Mouse (Mus musculus): ENCODE measurements around the gene Msh5. TPM values are rescaled to one million over a fixed set of nuclear protein-coding genes. Genes with fewer than 3 reads are reported as not detected.
"Not testable (repeated sequence)": the region's sequence is repeated elsewhere in the genome, so short reads cannot be mapped to it uniquely, and the experiment has no call there.

The Msh5 gene
- polyA plus RNA-seq, 1 experiment from 2014 or later, result 1.4 TPM

- no peak overlapping the region for H3K9ac ChIP-seq (ENCODE audit: low read depth, low read length)
- no peaks in the 10 kb centered on the region for H3K27me3 ChIP-seq (replicated peaks; ENCODE audit: control insufficient read depth, insufficient read depth, low read length)
- H3K36me3 ChIP-seq (ENCODE audit: control insufficient read depth, insufficient read depth), result peaks cover 65% of the 10 kb centered on the region
- ATAC-seq, result no peak
- 92% methylated on average over 7 of the region's 7 CpGs for WGBS
- no peak overlapping the region for H3K27ac ChIP-seq (ENCODE audit: low read depth, low read length)
- H3K4me2 ChIP-seq (replicated peaks; ENCODE audit: low read depth), result no peak overlapping the region
- H3K4me3 ChIP-seq (ENCODE audit: low read depth, low read length), result no peak overlapping the region
- peak; percentile 33 for TF ChIP-seq CTCF (IDR thresholded peaks at IDR 0.05; ENCODE audit: low read depth)
- no peaks in the 10 kb centered on the region for H3K4me1 ChIP-seq (replicated peaks; ENCODE audit: control insufficient read depth, insufficient read depth, low read length)
- no peaks in the 10 kb centered on the region for H3K9me3 ChIP-seq (ENCODE audit: control insufficient read depth)
Observed at GRCm38 (mm10) chr17:35007387-35007991, 39.1 kb downstream of the Msh5 start.

GRCm38 (mm10) chr17:35005902-35006301, 40.6 kb downstream of the Msh5 start:
- not testable (repeated sequence) for H3K4me3 ChIP-seq (ENCODE audit: low read depth, low read length); H3K9ac ChIP-seq (ENCODE audit: low read depth, low read length); H3K9me3 ChIP-seq (ENCODE audit: control insufficient read depth); H3K27ac ChIP-seq (ENCODE audit: low read depth, low read length); ATAC-seq; H3K4me1 ChIP-seq (replicated peaks; ENCODE audit: control insufficient read depth, insufficient read depth, low read length); H3K27me3 ChIP-seq (replicated peaks; ENCODE audit: control insufficient read depth, insufficient read depth, low read length)
- Histone ChIP-seq H3K36me3 (ENCODE audit: control insufficient read depth, insufficient read depth) (peaks cover 49% of the 10 kb centered on the region), H3K4me2 (replicated peaks; ENCODE audit: low read depth) (peak overlapping the region; percentile 48)
- WGBS, result 82% methylated on average over 4 of the region's 5 CpGs

GRCm38 (mm10) chr17:35005158-35005557, 41.4 kb downstream of the Msh5 start:
- Histone ChIP-seq H3K4me1 (replicated peaks; ENCODE audit: control insufficient read depth, insufficient read depth, low read length) (no peaks in the 10 kb centered on the region), H3K4me3 (ENCODE audit: low read depth, low read length) (0 out of 2 replicates have a peak overlapping the region, but pooled peaks have one; percentile 3), H3K36me3 (ENCODE audit: control insufficient read depth, insufficient read depth) (peaks cover 42% of the 10 kb centered on the region), H3K9ac (ENCODE audit: low read depth, low read length) (no peak overlapping the region; the same call in 1 of the 2 replicates), H3K27me3 (replicated peaks; ENCODE audit: control insufficient read depth, insufficient read depth, low read length) (no peaks in the 10 kb centered on the region), H3K27ac (ENCODE audit: low read depth, low read length) (peak overlapping the region; percentile 80), H3K4me2 (replicated peaks; ENCODE audit: low read depth) (peak overlapping the region; percentile 48), H3K9me3 (ENCODE audit: control insufficient read depth) (no peaks in the 10 kb centered on the region)
- ATAC-seq, result no peak
- TF ChIP-seq CTCF (IDR thresholded peaks at IDR 0.05; ENCODE audit: low read depth), result no peak
- 91% methylated on average over 10 of the region's 10 CpGs for WGBS

- Histone ChIP-seq H3K4me3 (ENCODE audit: low read depth, low read length) (no peak overlapping the region), H3K36me3 (ENCODE audit: control insufficient read depth, insufficient read depth) (peaks cover 32% of the 10 kb centered on the region), H3K9ac (ENCODE audit: low read depth, low read length) (no peak overlapping the region), H3K27ac (ENCODE audit: low read depth, low read length) (peak overlapping the region; percentile 80), H3K4me2 (replicated peaks; ENCODE audit: low read depth) (peak overlapping the region; percentile 48), H3K27me3 (replicated peaks; ENCODE audit: control insufficient read depth, insufficient read depth, low read length) (no peaks in the 10 kb centered on the region), H3K9me3 (ENCODE audit: control insufficient read depth) (no peaks in the 10 kb centered on the region), H3K4me1 (replicated peaks; ENCODE audit: control insufficient read depth, insufficient read depth, low read length) (peaks cover 1% of the 10 kb centered on the region; the same call in 1 of the 2 replicates)
- WGBS, result 76% methylated on average over 17 of the region's 17 CpGs
- TF ChIP-seq CTCF (IDR thresholded peaks at IDR 0.05; ENCODE audit: low read depth), result no peak
- ATAC-seq, result peak; percentile 37; the same call in 1 of the 2 replicates
Observed at GRCm38 (mm10) chr17:35004075-35004717, 42.3 kb downstream of the Msh5 start.

- Histone ChIP-seq H3K4me1 (replicated peaks; ENCODE audit: control insufficient read depth, insufficient read depth, low read length) (peaks cover 8% of the 10 kb centered on the region; the same call in 1 of the 2 replicates), H3K4me3 (ENCODE audit: low read depth, low read length) (peak overlapping the region; percentile 68; the same call in 1 of the 2 replicates), H3K9me3 (ENCODE audit: control insufficient read depth) (no peaks in the 10 kb centered on the region), H3K27ac (ENCODE audit: low read depth, low read length) (peak overlapping the region; percentile 70), H3K4me2 (replicated peaks; ENCODE audit: low read depth) (peak overlapping the region; percentile 96; the same call in 1 of the 2 replicates), H3K27me3 (replicated peaks; ENCODE audit: control insufficient read depth, insufficient read depth, low read length) (no peaks in the 10 kb centered on the region), H3K9ac (ENCODE audit: low read depth, low read length) (no peak overlapping the region), H3K36me3 (ENCODE audit: control insufficient read depth, insufficient read depth) (peaks cover 25% of the 10 kb centered on the region)
- WGBS, result 34% methylated on average over 9 of the region's 9 CpGs
- no peak for TF ChIP-seq CTCF (IDR thresholded peaks at IDR 0.05; ENCODE audit: low read depth)
- ATAC-seq, result no peak
Observed at GRCm38 (mm10) chr17:35003022-35003838, 43.3 kb downstream of the Msh5 start.
